Mouse (Mus musculus) embryonic stem cell, embryonic (primary cell): ENCODE measurements at regions not wholly inside any gene's neighbourhood (a gene's known extent, or its start where the extent isn't known, plus 50 kb on each side); places are given as distances from the start of the nearest gene placed in this dataset.

Experiments
- CTCF ChIA-PET, 4 experiments: fragments of 300-600 bp in 2 of 4; fragments of 350-600 bp in 2 of 4; sonication (Branson Sonifier 250); formaldehyde crosslinking; loops; one replicate each; lab custom pipeline; 2022; ENCODE audit warnings: inconsistent platforms in 2 of 4; lab: Charles Lee
- POLR2A ChIA-PET, 4 experiments: fragments of 300-600 bp in 2 of 4; fragments of 350-600 bp in 2 of 4; sonication (Branson Sonifier 250); formaldehyde crosslinking; loops; one replicate each; lab custom pipeline; 2022; ENCODE audit warnings: antibody characterized with exemption in 4 of 4, inconsistent platforms in 1 of 4; lab: Charles Lee

- CTCF ChIA-PET, result interaction anchor here (0.5 to 1.3 kb wide), 5 partner anchors 27 to 372 kb away, joined by 3 to 9 read pairs (median 4); no protein-coding TSS in a partner anchor
- POLR2A ChIA-PET, result interaction anchor here in 2 of 4 experiments (1.0 to 1.2 kb wide), 2 partner anchors 10 to 222 kb away, joined by 3 read pairs; no protein-coding TSS in a partner anchor
These were observed 65.8 kb upstream of the Atp11b start for GRCm38 (mm10) chr3:35688111-35688510.

- CTCF ChIA-PET, result interaction anchor here (0.5 to 1.4 kb wide), 11 partner anchors 28 to 498 kb away, joined by 3 to 9 read pairs (median 4); no protein-coding TSS in a partner anchor
- POLR2A ChIA-PET, result interaction anchor here in 2 of 4 experiments (0.9 to 1.4 kb wide), 5 partner anchors 9 to 365 kb away, joined by 3 to 4 read pairs (median 3); no protein-coding TSS in a partner anchor
These were observed 65.1 kb upstream of the Atp11b start for GRCm38 (mm10) chr3:35688781-35689180.

- ChIA-PET POLR2A (interaction anchor here (0.5 to 2.3 kb wide), 16 partner anchors 20 to 402 kb away, joined by 3 to 10 read pairs (median 4); partner anchors contain the start of gene Mccc1 (in 1 of the 4)), CTCF (interaction anchor here (0.5 to 1.9 kb wide), 16 partner anchors 13 to 367 kb away, joined by 3 to 9 read pairs (median 3); no protein-coding TSS in a partner anchor)
These were observed 60.9 kb upstream of the Atp11b start for GRCm38 (mm10) chr3:35693039-35693438.

- ChIA-PET CTCF (interaction anchor here (0.5 to 1.9 kb wide), 15 partner anchors 12 to 367 kb away, joined by 3 to 9 read pairs (median 3); no protein-coding TSS in a partner anchor), POLR2A (interaction anchor here (0.5 to 2.3 kb wide), 17 partner anchors 21 to 402 kb away, joined by 3 to 10 read pairs (median 4); partner anchors contain the start of gene Mccc1 (in 1 of the 4))
These were observed 60.4 kb upstream of the Atp11b start for GRCm38 (mm10) chr3:35693551-35693950.

- POLR2A ChIA-PET, result interaction anchor here in 2 of 4 experiments (0.7 to 2.3 kb wide), 8 partner anchors 24 to 320 kb away, joined by 3 to 7 read pairs (median 4); no protein-coding TSS in a partner anchor
- CTCF ChIA-PET, result interaction anchor here in 2 of 4 experiments (0.7 to 1.9 kb wide), 3 partner anchors 175 to 366 kb away, joined by 3 to 9 read pairs (median 3); no protein-coding TSS in a partner anchor
These were observed 59.7 kb upstream of the Atp11b start for GRCm38 (mm10) chr3:35694241-35694640.

GRCm38 (mm10) chr3:35695859-35696258 lies 58.0 kb upstream of the Atp11b start:
- ChIA-PET POLR2A (interaction anchor here in 3 of 4 experiments (1.0 to 1.7 kb wide), 11 partner anchors 24 to 305 kb away, joined by 3 to 6 read pairs (median 4); partner anchors contain the start of genes Atp11b (in 1 of the 3) and Mccc1 (in 1 of the 3)), CTCF (no interaction called here)

- ChIA-PET POLR2A (interaction anchor here in 1 of 4 experiments (0.8 to 1.0 kb wide), 2 partner anchors 14 to 19 kb away, joined by 3 read pairs; no protein-coding TSS in a partner anchor), CTCF (no interaction called here)
These were observed 54.6 kb upstream of the Atp11b start for GRCm38 (mm10) chr3:35699266-35699665.

GRCm38 (mm10) chr3:35699979-35700378 lies 53.9 kb upstream of the Atp11b start:
- ChIA-PET CTCF (interaction anchor here in 2 of 4 experiments (0.6 to 0.7 kb wide), 2 partner anchors 437 to 1431 kb away, joined by 3 read pairs; no protein-coding TSS in a partner anchor), POLR2A (interaction anchor here in 1 of 4 experiments (0.7 to 0.8 kb wide), 2 partner anchors 14 to 21 kb away, joined by 3 read pairs; no protein-coding TSS in a partner anchor)

GRCm38 (mm10) chr3:35703528-35704327 lies 50.2 kb upstream of the Atp11b start:
- ChIA-PET CTCF (no interaction called here), POLR2A (interaction anchor here in 1 of 4 experiments (2.1 kb wide), 1 partner anchor 18 kb away, joined by 7 read pairs; no protein-coding TSS in a partner anchor)
